Mouse (Mus musculus): ENCODE data around the gene Kcns1.
A peak's percentile ranks its signal among the peaks of the same experiment; 100 is the strongest.

Gene Kcns1

DNA sequence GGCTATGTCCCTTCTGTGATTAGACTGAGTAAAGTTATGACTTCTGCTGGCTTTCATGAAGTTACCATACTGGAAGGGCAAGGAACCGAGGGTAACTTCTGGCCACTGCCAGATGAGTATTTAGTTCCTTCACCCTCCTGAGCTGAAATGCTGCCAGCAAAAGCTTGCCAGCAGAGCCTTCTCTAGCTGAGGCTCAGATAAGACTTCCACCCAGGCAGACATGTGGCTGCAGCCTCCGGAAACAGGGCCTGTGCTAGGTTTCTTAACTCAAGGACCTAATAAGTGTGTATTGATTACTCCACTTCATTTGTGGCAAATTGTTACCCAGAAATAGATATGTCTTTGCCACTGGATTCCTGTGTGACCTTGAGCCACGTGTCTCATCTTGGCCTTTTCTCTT, 2.5 kb upstream of the Kcns1 start:
- no peak for DNase-seq (ENCODE audit: low read depth, low spot score)

DNA sequence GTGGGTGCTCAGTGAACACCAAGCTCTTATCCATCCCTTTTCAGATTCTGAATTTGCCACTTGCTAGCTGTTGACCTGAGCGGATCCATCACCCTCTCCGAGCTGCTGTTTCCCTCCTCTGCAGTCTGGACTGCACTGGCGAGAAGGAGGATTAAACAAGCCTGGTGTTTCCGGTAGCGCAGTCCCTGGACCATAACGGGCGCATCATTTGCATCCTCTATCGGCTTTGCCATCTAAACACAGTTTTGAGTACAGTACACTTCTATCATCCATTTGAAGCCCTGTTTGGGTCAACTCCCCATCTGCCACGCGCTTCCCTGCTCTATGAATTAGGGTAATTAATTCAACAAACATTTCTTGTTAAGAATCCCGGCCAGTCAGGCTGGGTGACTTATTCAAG, 587 bp downstream of the Kcns1 start:
- DNase-seq (ENCODE audit: low read depth, low spot score): no peak

DNA sequence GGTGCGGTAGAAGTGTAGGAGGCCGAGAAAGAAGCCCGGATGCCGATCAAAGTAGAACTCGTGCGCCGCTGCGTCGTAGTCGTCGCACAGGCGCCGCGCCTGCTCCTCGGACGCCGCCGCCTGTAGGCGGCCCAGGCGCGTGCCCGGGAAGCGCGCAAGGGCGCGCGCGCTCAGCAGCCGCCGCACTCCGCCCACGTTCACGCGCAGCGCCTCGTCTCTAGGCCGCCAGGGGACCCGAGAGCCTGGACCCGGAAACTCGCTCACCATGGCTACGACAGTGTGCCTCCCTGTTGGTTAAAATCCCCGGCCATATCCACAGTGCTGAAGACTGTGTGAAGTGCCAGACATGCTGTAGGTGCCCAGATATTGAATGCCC, 2.4 kb downstream of the Kcns1 start:
- no peak for DNase-seq (ENCODE audit: low read depth, low spot score)

DNA sequence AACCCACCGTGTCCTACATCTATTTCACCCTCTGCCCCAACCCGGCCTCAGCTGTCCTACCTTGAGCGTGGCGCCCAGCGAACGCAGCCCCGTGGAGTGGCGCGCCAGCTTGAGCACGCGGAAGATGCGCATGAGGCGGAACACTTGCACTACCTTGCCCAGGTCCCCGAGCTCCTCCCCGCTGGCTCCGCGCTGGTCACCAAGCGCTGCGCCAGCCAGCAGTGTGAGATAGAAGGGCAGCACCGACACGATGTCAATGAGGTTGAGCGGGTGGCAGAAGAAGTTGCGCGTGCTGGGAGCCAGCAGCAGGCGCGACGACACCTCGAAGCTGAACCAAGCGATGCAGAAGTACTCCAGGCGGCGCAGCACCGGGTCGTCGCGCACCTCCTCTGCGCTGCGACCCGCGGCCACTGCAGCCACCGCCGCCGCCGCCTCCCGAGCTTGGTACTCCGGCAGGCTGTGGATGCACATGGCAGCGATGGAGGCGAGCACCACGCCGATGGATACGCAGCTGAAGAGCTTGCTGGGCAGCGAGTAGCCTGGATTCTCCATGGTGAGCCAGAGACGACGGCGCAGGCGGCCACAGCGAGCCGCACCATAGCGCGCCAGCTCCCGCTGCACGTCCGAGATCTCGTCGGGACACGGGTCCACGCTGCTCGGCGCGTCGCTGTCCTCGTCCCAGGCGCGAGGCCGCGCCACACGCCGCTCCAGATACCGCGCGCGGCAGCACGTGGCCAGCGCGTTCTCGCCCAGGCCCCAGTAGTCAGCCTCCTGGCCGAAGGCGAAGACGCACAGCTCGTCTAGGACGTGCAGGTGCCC, 3.0 kb downstream of the Kcns1 start:
- DNase-seq (ENCODE audit: low read depth, low spot score): no peak

DNA sequence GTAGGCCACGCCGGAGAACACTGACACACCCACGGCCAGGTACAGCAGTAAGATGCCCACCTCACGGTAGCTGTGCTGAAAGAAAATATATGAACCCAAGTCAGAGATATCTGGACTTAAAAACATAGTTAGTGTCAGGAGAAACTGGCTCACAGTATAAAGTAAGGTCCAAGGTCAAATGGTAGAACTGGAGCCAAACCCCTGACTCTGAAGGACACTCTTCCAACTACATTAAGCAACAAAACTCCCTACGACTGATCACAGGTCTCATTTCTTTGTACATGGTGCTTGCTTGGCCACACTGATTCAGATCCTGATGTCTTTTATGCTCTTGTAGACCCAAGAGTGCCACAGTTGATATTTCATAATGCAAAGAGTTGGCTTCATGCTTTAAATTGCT, 6.0 kb downstream of the Kcns1 start:
- DNase-seq (ENCODE audit: low read depth, low spot score): no peak

DNA sequence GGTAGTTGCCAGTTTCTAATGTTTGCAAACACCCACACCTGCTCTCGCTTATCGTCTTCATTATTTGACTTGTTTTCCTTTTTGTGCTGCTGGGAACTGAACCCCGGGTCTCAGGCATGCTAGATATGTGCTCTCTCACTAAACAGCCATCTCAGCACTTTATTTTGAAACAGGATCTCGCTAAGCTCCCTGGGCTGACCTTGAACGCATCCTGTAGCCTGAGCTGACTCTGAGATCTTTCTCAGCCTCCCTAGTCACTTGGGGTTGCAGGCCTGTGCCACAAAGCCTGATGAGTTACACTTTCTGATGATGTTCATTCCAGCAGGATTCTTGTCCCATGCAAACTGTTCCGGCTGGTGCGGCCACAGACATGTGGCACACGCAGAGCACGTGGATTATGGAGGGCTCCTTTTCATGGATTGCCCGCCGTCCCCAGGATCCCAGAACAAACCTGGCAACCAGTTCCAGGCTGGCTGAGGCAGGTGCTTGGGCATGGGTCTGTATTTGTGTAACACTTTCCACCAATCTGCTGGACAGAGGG, 9.3 kb downstream of the Kcns1 start:
- DNase-seq (ENCODE audit: low read depth, low spot score): no peak

DNA sequence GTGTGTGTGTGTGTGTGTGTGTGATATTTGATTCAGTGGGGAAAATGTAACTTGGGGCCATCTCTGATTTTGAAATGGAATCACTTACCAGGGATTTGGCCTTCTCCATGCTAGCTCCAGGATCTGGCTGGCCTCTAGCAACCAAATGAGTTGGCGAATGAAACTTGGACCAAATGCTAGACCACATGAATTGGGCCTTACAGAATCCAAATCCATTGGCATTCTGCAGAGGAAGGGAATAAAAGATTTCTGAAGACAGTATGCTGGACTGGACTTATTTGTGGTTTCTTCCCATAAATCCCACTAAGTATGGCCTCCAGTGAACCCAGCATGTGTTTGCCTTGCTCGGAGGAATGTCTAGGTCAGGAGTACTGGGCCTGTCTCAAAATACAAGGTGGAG, 12.1 kb downstream of the Kcns1 start:
- DNase-seq (ENCODE audit: low read depth, low spot score): no peak

DNA sequence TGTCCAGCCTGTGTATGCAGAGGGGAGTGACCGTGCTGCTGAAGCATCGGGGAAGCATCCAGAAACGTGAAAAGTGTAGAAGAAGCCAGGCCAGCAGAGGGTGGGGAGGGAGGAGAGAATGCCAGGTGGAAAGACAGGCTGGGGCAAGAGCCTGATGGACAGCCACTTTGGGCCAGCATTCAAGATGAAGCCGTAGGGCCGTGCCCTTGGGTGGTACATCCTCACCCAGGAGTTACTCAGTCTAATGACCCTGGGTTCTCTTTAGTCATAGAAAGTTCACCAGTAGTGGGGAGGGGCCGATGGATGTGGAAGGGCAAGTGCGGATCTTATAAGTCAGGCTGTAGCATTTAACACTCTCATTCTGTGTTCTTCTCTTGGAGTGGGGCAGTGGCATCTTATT, 14.8 kb downstream of the Kcns1 start:
- no peak for DNase-seq (ENCODE audit: low read depth, low spot score)

DNA sequence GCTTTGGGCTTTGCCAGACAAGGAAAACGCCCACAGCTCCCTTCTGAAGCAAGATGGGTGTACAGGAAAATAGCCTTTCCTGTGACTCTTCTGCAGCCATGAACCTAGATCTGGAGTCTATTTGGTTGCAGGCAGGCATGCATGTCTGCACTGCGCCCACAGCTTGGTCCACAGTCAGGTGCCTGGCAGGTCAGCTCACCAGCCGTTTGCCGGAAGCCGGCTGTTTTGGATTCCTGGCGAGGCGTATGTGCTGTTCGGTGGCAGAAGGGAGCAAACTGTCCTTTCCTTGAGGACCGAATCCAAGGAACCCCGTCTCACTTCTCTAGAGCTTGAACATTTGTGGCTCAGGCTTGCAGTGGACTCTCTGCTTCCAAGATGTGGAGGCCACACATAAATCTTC, 16.9 kb downstream of the Kcns1 start:
- DNase-seq (ENCODE audit: low read depth, low spot score): no peak

DNA sequence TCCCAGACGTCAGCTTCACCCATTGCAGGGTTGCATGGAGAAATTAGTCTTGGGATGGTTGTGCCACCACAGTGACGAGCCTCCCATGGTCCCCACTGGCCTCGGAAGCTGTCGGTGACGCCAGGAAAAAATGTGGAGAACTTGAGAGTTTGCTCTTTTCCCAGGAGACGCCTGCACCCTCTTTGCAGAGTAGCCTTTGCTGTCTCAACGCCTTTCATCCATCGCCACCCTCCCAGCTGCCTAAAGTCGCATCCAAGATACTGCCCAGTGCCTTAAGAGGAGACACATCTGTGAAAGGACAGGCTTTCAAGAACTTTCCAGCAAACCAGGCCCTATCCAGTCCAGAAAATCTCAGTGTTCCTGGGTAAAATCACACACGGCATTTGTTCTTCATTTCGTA, 18.6 kb downstream of the Kcns1 start:
- no peak for DNase-seq (ENCODE audit: low read depth, low spot score)

DNA sequence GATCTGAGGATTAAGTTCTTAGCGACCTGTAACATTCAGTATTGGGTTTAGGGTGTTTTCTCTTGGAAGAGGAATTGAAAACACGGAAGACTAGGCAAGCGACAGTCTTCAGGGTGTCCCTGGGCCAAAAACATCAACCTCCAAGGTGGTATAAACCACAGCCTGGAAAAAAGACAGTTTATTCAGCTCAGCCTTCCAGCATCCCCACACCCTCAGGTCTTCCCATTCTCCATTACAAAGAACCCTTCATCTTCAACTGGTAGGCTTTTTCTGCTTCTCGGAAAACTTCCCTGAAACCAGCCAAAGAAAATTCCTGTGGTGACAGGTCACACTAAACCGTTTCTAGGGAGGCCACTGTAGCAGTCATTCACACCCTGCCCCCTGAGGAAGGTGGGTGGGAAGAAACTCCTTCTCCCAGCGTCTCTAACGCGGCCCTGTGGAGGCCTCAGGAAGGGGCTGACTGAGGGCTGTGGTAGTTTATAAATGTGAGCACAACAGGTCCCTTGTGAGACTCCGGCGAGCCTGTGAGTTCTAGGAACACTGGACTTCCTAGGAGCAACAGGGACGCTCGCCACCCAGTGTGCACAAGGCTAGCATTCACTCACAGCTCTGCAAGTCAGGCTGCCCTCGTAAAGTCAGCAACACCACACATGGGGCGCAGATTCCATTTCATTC, 20.7 kb downstream of the Kcns1 start:
- no peak for DNase-seq (ENCODE audit: low read depth, low spot score)

DNA sequence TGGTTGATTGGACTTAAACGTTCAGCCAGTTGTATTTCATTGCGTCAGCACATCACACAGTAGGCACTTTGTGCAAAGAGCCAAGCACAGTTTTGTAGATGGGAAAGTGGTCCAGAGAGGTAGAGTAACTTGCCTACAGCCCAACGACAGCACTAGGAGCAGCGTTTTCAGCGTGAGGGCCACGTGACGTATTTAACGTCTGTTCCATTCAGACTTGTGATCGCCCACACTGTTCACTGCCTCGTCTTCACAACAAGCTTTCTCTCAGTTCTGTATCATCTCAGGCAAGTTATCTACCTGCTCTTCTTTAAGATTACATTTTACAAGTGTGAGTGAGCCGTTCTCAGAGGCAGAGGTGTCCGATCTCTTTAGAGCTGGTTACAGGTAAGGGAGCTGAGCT, 24.4 kb downstream of the Kcns1 start:
- no peak for DNase-seq (ENCODE audit: low read depth, low spot score)

DNA sequence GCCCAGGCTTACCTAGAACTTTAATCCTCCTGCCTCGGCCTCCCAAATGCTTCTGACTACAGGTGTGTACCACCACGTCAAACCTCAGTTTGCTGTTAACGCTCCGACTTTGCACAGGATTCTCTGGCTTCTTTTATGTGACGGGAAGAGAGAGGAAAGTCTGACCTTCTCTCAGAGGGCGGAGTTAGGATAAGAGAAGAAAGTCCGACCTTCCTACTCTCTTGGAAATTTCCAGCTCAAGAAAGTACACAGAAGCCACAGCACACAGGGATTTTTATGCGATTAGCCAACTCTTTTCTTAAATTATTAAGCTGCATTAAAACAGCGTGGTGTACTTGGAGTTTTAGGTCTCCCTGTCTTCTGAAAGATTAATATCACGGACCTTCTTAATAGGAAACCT, 26.4 kb downstream of the Kcns1 start:
- no peak for DNase-seq (ENCODE audit: low read depth, low spot score)

DNA sequence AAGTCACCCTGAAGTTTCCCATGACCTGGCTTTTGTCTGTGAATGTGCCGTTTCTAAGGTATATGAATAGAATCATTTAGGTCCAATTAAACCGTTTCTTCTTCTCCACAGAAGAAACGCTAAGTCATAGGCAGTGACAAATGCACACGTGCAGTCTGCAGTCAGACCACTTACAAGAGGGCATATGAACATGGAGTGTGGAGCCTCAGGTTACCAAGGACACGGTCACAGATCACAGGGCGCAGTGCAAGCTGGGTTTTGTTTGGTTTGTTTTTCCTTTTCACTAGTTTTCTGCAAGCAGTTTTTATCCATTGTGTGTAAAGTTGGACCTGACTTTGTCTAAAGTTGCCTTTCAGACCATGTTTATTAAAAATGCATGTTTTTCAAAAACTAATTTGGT, 26.9 kb downstream of the Kcns1 start:
- DNase-seq (ENCODE audit: low read depth, low spot score): no peak

DNA sequence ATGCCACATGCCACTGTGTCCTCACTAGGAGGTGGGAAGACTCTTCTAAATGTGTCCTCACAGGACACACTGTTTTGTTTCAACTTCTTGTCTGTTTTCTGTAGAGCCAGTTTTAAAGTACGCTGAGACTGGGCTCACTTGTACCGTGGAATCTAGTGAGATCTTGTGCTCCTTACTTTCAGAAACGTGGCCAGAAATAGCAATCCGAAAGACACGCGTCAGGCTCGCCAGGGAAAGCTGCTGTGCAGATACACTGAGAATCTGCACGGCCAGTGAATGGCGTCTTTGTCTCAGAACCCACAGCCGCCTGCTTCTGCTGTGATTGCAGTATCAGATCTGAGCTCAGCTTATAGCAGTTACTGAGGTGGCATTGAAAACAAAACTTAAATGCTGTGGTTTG, 28.9 kb downstream of the Kcns1 start:
- DNase-seq (ENCODE audit: low read depth, low spot score): no peak

DNA sequence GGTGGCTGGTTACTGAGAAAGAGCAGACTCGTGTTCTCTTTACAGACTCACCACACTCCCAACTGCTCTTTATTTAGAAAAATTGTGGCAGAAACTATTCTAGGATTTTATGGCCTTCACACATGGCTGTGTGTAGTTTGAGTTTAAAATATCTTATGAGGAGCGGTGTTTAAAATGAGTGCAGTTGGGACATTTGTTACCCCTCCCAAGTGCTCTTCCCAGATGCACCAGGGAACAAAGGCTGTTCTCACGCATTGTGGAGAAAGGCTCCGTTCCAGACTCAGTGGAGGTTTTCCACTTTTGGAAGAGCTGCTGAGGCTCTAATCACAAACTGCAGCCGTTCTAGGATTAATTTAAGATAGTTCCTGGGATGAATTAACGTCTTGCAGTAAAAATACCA, 33.2 kb downstream of the Kcns1 start:
- peak; percentile 80 for DNase-seq (ENCODE audit: low read depth, low spot score)

DNA sequence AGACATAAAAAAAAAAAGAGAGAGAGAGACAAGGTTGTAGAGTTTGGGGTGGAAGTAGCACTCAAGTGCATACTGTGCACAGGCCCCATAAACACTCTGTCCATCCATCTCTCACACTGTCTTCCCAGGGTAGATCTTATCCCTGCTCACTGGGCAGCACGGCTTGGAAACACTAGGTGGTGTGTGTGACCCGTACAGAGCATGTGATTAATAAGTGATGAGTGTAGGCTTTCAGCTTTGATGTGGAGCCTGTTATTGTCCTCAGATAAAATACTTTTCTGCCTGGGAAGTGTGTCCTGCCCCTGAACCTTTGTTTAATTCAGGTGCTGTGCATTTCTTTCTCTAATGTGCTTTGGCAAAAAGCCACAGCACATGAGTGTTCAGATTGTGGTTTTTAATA, 34.5 kb downstream of the Kcns1 start:
- DNase-seq (ENCODE audit: low read depth, low spot score): no peak

DNA sequence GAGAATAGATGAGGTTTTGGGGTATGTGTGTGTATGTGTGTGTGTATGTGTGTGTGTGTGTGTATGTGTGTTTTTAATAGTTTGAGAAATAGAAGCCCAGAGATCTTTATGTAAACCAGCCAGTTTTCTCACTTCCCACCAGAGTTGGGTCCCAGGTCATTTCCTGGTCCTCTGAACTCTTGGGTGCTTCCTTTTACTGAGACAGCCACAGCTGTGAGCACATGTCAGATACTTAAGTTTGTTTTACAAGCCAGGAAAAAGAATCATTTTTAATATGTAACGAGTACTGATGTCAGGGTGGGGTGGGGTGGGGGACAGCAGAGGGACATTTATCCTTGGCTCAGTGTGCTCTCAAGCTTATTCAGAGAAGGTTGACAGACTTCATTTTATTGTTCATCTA, 35.5 kb downstream of the Kcns1 start:
- no peak for DNase-seq (ENCODE audit: low read depth, low spot score)

DNA sequence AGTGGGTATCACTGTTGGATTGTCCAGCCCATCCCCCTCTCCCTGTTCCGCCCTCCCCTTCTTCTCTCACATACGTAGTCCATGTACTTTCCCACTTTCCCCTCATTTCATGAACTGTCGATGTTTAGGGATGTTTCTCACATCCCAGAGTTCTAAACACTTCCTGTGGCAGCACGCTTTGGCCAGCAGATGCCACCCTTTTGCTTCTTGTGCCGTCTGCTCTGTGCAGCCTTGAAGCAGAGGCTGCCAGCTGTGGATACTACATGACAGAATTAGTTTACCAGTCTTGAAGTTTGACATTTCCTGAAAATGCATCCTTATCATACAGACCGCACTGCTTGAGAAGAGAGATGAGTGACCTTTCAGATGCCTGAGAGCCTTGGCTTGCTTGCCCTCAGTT, 36.4 kb downstream of the Kcns1 start:
- no peak for DNase-seq (ENCODE audit: low read depth, low spot score)

DNA sequence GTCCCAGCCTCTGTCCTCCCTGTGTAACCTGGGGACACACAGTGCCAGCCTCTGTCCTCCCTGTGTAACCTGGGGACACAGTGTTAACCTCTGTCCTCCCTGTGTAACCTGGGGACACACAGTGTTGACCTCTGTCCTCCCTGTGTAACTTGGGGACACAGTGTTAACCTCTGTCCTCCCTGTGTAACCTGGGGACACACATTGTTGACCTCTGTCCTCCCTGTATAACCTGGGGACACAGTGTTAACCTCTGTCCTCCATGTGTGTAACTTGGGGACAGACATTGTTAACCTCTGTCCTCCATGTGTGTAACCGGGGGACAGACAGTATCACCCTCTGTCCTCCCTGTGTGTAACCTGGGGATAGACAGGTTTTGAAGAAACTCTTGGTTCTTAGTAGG, 39.3 kb downstream of the Kcns1 start:
- DNase-seq (ENCODE audit: low read depth, low spot score): no peak

DNA sequence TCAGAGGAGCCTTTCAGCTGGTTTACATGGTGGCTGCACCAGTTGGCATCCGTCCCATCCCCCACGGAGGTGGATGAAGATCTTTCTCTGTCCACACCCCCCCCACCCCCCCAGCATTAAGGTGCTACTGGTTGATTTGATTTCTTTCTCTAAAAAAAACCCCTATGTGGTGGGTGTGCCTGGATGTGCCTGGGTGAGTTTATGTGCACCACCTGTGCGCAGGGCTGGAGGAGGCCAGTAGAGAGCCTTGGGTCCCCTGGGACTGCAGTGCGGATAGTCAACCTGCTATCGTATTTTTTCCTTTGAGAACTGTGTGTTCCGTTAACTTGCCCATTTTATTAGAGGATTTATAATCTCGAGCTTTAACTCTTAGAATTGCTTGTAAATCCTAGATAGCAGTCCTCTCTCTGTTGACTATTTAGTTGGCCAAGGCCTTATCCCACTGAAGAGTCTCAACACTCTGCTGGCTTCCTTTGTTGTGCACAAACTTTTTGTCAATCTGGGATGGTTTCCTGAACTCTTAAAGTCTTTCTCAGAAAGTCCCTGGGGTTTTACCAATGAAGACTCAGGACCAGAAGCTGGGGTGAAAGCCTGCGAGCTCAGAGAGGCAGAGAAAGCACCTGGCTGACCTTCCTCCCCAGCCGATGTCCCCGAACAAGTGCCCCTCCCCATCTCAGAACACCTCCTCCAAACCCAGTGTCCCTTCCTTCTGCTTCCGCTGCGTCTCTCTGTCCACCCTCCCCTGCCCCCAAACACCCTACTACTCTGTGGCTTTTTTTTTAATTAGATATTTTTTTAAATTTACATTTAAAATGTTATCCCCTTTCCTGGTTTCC, 42.1 kb downstream of the Kcns1 start:
- DNase-seq (ENCODE audit: low read depth, low spot score): no peak

DNA sequence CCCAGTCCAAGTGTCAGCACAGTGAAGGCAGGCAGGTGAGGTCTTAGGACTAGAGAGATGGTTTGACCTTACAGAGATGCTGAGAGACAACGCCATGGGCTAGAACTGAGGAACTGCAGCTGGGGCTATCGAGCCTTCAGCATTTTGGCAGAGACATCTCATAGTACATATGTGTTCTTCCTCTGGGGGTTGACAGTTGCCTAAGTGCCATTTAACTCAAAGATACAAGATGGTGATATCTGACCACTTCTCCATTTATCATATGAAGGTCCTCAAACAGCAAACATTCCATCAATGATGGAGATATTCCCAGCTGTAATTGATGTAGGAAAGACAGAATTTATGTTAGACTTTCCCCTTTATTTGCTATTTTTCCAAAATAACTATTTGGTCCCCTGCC, 43.6 kb downstream of the Kcns1 start:
- no peak for DNase-seq (ENCODE audit: low read depth, low spot score)

Data from telencephalon, adult 2 months (tissue).